Mouse (Mus musculus): ENCODE data around the gene Sar1b. TPM values are rescaled to one million over a fixed set of nuclear protein-coding genes. Genes with fewer than 3 reads are reported as not detected.

The Sar1b gene
- total and polyA plus RNA-seq, 3 experiments = 64.2 to 149 (median 123) TPM

GRCm38 (mm10) chr11:51817756-51818155 is 54.3 kb downstream of the Sar1b start:
- TF ChIP-seq EP300 (IDR thresholded peaks at IDR 0.05; ENCODE audit: insufficient read depth, low read depth, low read length) (peak; percentile 42; the same call in 1 of the 2 replicates), CTCF (IDR thresholded peaks at IDR 0.05) (peak; percentile 99), POLR2A (IDR thresholded peaks at IDR 0.05; ENCODE audit: insufficient read depth, low read depth, low read length) (no peak)
- Histone ChIP-seq H3K4me3 (no peak overlapping the region), H3K79me2 (replicated peaks; ENCODE audit: control insufficient read depth, insufficient read depth, low read length) (no peaks in the 10 kb centered on the region), H3K36me3 (ENCODE audit: control insufficient read depth, insufficient read depth, low read length) (no peaks in the 10 kb centered on the region), H3K4me1 (ENCODE audit: control insufficient read depth, insufficient read depth, low read length) (no peaks in the 10 kb centered on the region), H3K9ac (ENCODE audit: low read depth, low read length) (no peak overlapping the region), H3K27ac (no peak overlapping the region), H3K27me3 (ENCODE audit: control insufficient read depth, insufficient read depth, low read length) (no peaks in the 10 kb centered on the region)
- 32% methylated on average over 6 of the region's 6 CpGs for WGBS
- peak; percentile 85 to 88 for DNase-seq
- intact Hi-C loops (cut with DNase I) = loop anchor here (5.0 kb wide), 1 partner anchor 405 kb away; no protein-coding TSS in a partner anchor

- Histone ChIP-seq H3K4me3 (no peak overlapping the region), H3K36me3 (ENCODE audit: control insufficient read depth, insufficient read depth, low read length) (no peaks in the 10 kb centered on the region), H3K79me2 (replicated peaks; ENCODE audit: control insufficient read depth, insufficient read depth, low read length) (no peaks in the 10 kb centered on the region), H3K27ac (no peak overlapping the region), H3K9ac (ENCODE audit: low read depth, low read length) (no peak overlapping the region), H3K27me3 (ENCODE audit: control insufficient read depth, insufficient read depth, low read length) (no peaks in the 10 kb centered on the region), H3K4me1 (ENCODE audit: control insufficient read depth, insufficient read depth, low read length) (no peaks in the 10 kb centered on the region)
- intact Hi-C loops (cut with DNase I) = loop anchor here (5.0 kb wide), 1 partner anchor 403 kb away; no protein-coding TSS in a partner anchor
- no peak for DNase-seq
- TF ChIP-seq POLR2A (IDR thresholded peaks at IDR 0.05; ENCODE audit: insufficient read depth, low read depth, low read length) (no peak), EP300 (IDR thresholded peaks at IDR 0.05; ENCODE audit: insufficient read depth, low read depth, low read length) (no peak), CTCF (IDR thresholded peaks at IDR 0.05) (no peak)
- WGBS = 83% methylated on average over 4 of the region's 4 CpGs
These were observed 55.4 kb downstream of the Sar1b start for GRCm38 (mm10) chr11:51818837-51819236.

DNA sequence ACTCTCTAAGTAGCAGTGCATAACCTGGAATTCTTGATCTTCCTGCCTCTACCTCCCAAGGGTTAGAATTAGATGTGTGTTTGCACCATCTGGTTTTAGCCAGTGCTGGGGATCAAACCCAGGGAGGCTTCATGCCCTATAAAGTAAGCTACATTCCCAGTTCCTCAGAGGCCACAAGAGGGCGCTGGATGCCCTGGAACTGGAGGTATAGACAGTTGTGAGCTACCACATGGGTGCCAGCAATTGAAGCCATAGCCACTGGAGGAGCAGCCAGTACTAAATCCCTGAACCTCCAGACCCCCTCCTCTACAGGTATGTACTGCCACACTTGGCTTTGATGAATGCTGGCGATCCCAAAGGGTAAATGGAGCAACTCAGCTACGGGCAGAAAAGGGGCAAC is 56.5 kb downstream of the Sar1b start:
- H3K4me3 ChIP-seq = no peak overlapping the region
- no peak overlapping the region for H3K9ac ChIP-seq (ENCODE audit: low read depth, low read length)
- H3K4me1 ChIP-seq (ENCODE audit: control insufficient read depth, insufficient read depth, low read length) = peaks cover 6% of the 10 kb centered on the region; the same call in 1 of the 2 replicates
- no peaks in the 10 kb centered on the region for H3K27me3 ChIP-seq (ENCODE audit: control insufficient read depth, insufficient read depth, low read length)
- intact Hi-C loops (cut with DNase I) = loop anchor here (2.0 to 5.0 kb wide), 2 partner anchors 147 to 402 kb away; partner anchors contain the start of gene Cdkn2aipnl
- H3K36me3 ChIP-seq (ENCODE audit: control insufficient read depth, insufficient read depth, low read length) = no peaks in the 10 kb centered on the region
- H3K79me2 ChIP-seq (replicated peaks; ENCODE audit: control insufficient read depth, insufficient read depth, low read length) = no peaks in the 10 kb centered on the region
- DNase-seq = peak; percentile 60 to 70
- H3K27ac ChIP-seq = no peak overlapping the region
- 76% methylated on average over 3 of the region's 3 CpGs for WGBS
- TF ChIP-seq POLR2A (IDR thresholded peaks at IDR 0.05; ENCODE audit: insufficient read depth, low read depth, low read length) (no peak), EP300 (IDR thresholded peaks at IDR 0.05; ENCODE audit: insufficient read depth, low read depth, low read length) (0 out of 2 replicates have a peak, but pooled peaks have one; percentile 8), CTCF (IDR thresholded peaks at IDR 0.05) (peak; percentile 78)

- intact Hi-C loops (cut with DNase I) = loop anchor here (1.0 to 2.0 kb wide), 2 partner anchors 34 to 146 kb away; partner anchors contain the start of gene Cdkn2aipnl
These were observed 57.4 kb downstream of the Sar1b start for GRCm38 (mm10) chr11:51820861-51821260.

DNA sequence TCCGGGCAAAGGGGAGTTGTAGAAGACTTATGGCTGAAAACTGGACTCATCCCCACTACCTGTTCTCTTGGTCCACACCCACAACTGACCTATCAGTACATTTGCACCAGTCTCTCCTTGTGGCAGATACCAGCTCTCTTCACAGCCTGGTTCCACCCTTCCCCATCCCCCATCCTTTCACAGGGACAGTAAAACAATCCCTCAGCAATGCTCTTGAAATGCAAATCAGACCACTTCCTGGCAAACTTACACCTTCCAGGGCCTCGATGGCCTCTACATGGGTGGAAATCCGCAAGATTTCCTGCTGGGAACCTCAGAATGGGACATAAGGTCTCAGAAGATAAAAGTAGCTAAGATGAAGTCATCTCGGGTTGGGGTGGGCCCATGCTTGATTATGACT is 59.2 kb downstream of the Sar1b start:
- peaks cover 6% of the 10 kb centered on the region; the same call in 1 of the 2 replicates for H3K4me1 ChIP-seq (ENCODE audit: control insufficient read depth, insufficient read depth, low read length)
- H3K9ac ChIP-seq (ENCODE audit: low read depth, low read length) = no peak overlapping the region
- no peak for DNase-seq
- TF ChIP-seq CTCF (IDR thresholded peaks at IDR 0.05) = no peak
- TF ChIP-seq EP300 (IDR thresholded peaks at IDR 0.05; ENCODE audit: insufficient read depth, low read depth, low read length) = no peak
- TF ChIP-seq POLR2A (IDR thresholded peaks at IDR 0.05; ENCODE audit: insufficient read depth, low read depth, low read length) = no peak
- no peaks in the 10 kb centered on the region for H3K79me2 ChIP-seq (replicated peaks; ENCODE audit: control insufficient read depth, insufficient read depth, low read length)
- H3K27me3 ChIP-seq (ENCODE audit: control insufficient read depth, insufficient read depth, low read length) = no peaks in the 10 kb centered on the region
- H3K27ac ChIP-seq = no peak overlapping the region
- no peaks in the 10 kb centered on the region for H3K36me3 ChIP-seq (ENCODE audit: control insufficient read depth, insufficient read depth, low read length)
- 48% methylated on average over 4 of the region's 4 CpGs for WGBS
- intact Hi-C loops (cut with DNase I) = no loop called here
- no peak overlapping the region for H3K4me3 ChIP-seq

More at GRCm38 (mm10) chr11:51820861-51821260, 57.4 kb downstream of the Sar1b start:
- no peaks in the 10 kb centered on the region for H3K36me3 ChIP-seq (ENCODE audit: control insufficient read depth, insufficient read depth, low read length)
- 28% methylated on average over 11 of the region's 11 CpGs for WGBS
- TF ChIP-seq POLR2A (IDR thresholded peaks at IDR 0.05; ENCODE audit: insufficient read depth, low read depth, low read length) (no peak), CTCF (IDR thresholded peaks at IDR 0.05) (peak; percentile 97), EP300 (IDR thresholded peaks at IDR 0.05; ENCODE audit: insufficient read depth, low read depth, low read length) (no peak)
- H3K79me2 ChIP-seq (replicated peaks; ENCODE audit: control insufficient read depth, insufficient read depth, low read length) = no peaks in the 10 kb centered on the region
- no peak overlapping the region for H3K4me3 ChIP-seq
- DNase-seq = peak; percentile 73 to 86
- no peak overlapping the region for H3K27ac ChIP-seq
- H3K4me1 ChIP-seq (ENCODE audit: control insufficient read depth, insufficient read depth, low read length) = peaks cover 6% of the 10 kb centered on the region; the same call in 1 of the 2 replicates
- H3K27me3 ChIP-seq (ENCODE audit: control insufficient read depth, insufficient read depth, low read length) = no peaks in the 10 kb centered on the region
- no peak overlapping the region for H3K9ac ChIP-seq (ENCODE audit: low read depth, low read length)

GRCm38 (mm10) chr11:51823271-51823670 is 59.8 kb downstream of the Sar1b start:
- 85% methylated on average over 11 of the region's 11 CpGs for WGBS
- no peak for TF ChIP-seq EP300 (IDR thresholded peaks at IDR 0.05; ENCODE audit: insufficient read depth, low read depth, low read length)
- no peak for TF ChIP-seq CTCF (IDR thresholded peaks at IDR 0.05)
- no peak for TF ChIP-seq POLR2A (IDR thresholded peaks at IDR 0.05; ENCODE audit: insufficient read depth, low read depth, low read length)
- H3K27me3 ChIP-seq (ENCODE audit: control insufficient read depth, insufficient read depth, low read length) = no peaks in the 10 kb centered on the region
- H3K4me3 ChIP-seq = no peak overlapping the region
- H3K79me2 ChIP-seq (replicated peaks; ENCODE audit: control insufficient read depth, insufficient read depth, low read length) = no peaks in the 10 kb centered on the region
- H3K4me1 ChIP-seq (ENCODE audit: control insufficient read depth, insufficient read depth, low read length) = peaks cover 6% of the 10 kb centered on the region; the same call in 1 of the 2 replicates
- intact Hi-C loops (cut with DNase I) = no loop called here
- no peak for DNase-seq
- H3K36me3 ChIP-seq (ENCODE audit: control insufficient read depth, insufficient read depth, low read length) = no peaks in the 10 kb centered on the region
- H3K9ac ChIP-seq (ENCODE audit: low read depth, low read length) = no peak overlapping the region
- H3K27ac ChIP-seq = no peak overlapping the region

All from heart, adult 2 months (tissue).